Mouse (Mus musculus) macrophage (primary cell): ENCODE results near the gene Spats2. TPM values are rescaled to one million over a fixed set of nuclear protein-coding genes. Genes with fewer than 3 reads are reported as not detected.

Experiments used
- H3K27ac ChIP-seq: fragments of 350-480 bp; formaldehyde crosslinking; 2 replicates; pipeline ENCODE4 v1.9.0; 2021
- H3K36me3 ChIP-seq: fragments of 350-480 bp; formaldehyde crosslinking; 2 replicates; pipeline ENCODE4 v1.9.0; 2021; ENCODE audit errors: inconsistent target
- H3K4me3 ChIP-seq: fragments of 350-480 bp; formaldehyde crosslinking; 2 replicates; pipeline ENCODE4 v1.9.0; 2021; ENCODE audit errors: inconsistent target
- H3K79me2 ChIP-seq: fragments of 350-480 bp; formaldehyde crosslinking; 2 replicates; pipeline ENCODE4 v1.9.0; 2021; ENCODE audit errors: inconsistent target
- WGBS: methylation state at CpG from one replicate; pipeline ENCODE4 v1.1.7; 2026; ENCODE audit warnings: inconsistent platforms; ENCODE audit not compliant: missing documents; 5-methylcytosine and 5-hydroxymethylcytosine counted together
- polyA plus RNA-seq: library from polyadenylated mRNA; stranded (reverse); fragments of 250-400 nt; gene quantifications from 3 replicates; pipeline ENCODE4 v1.2.4, GENCODE M21; 2018; ENCODE audit warnings: inconsistent platforms

Spats2 gene
- polyA plus RNA-seq, 1 experiment from 2014 or later = 3.2 TPM

GRCm38 (mm10) chr15:99262702-99263101 is 137.0 kb downstream of the Spats2 start:
- Histone ChIP-seq H3K79me2 (no peaks in the 10 kb centered on the region), H3K27ac (no peak overlapping the region), H3K4me3 (no peak overlapping the region), H3K36me3 (no peaks in the 10 kb centered on the region)
- WGBS = 93% methylated on average over 10 of the region's 10 CpGs

Other genes starting within 250 kb of the Spats2 start
- gene Rhebl1, start 231.4 kb upstream of the Spats2 start, polyA plus RNA-seq = 0.52 to 3.0 TPM (median 2.4 TPM) in 3 replicates
- gene Dhh, start 227.4 kb upstream of the Spats2 start, polyA plus RNA-seq = not detected in 3 replicates
- gene Lmbr1l, start 207.7 kb upstream of the Spats2 start, polyA plus RNA-seq = 3.7 to 9.6 TPM (median 5.5 TPM) in 3 replicates
- gene Tuba1b, start 191.4 kb upstream of the Spats2 start, polyA plus RNA-seq = 371 to 1,063 TPM (median 789 TPM) in 3 replicates
- gene Gm49450, start 172.4 kb upstream of the Spats2 start, polyA plus RNA-seq = 0.27 TPM in 1 of 3 replicates, not detected in the others
- 37.8 to 73.9 TPM (median 54.5 TPM) in 3 replicates for gene Tuba1a, start 172.2 kb upstream of the Spats2 start, polyA plus RNA-seq
- 112 to 385 TPM (median 315 TPM) in 3 replicates for gene Tuba1c, start 96.0 kb upstream of the Spats2 start, polyA plus RNA-seq
- gene Prph, start 70.7 kb upstream of the Spats2 start, polyA plus RNA-seq = 0.07 TPM in 1 of 3 replicates, not detected in the others
- gene Troap, start 51.3 kb upstream of the Spats2 start, polyA plus RNA-seq = 2.4 to 2.6 TPM in 2 of 3 replicates, not detected in the other
- not detected in 3 replicates for gene C1ql4, start 38.1 kb upstream of the Spats2 start, polyA plus RNA-seq
- not detected in 3 replicates for gene Dnajc22, start 32.7 kb upstream of the Spats2 start, polyA plus RNA-seq
- not detected in 3 replicates for gene Kcnh3, start 98.9 kb downstream of the Spats2 start, polyA plus RNA-seq
- gene Mcrs1, start 126.0 kb downstream of the Spats2 start, polyA plus RNA-seq = 13.4 to 26.0 TPM (median 25.2 TPM) in 3 replicates
- 6.5 to 9.7 TPM (median 7.5 TPM) in 3 replicates for gene Prpf40b, start 169.2 kb downstream of the Spats2 start, polyA plus RNA-seq
- gene Fam186b, start 170.0 kb downstream of the Spats2 start, polyA plus RNA-seq = not detected in 3 replicates
- 7.2 to 21.2 TPM (median 8.2 TPM) in 3 replicates for gene Fmnl3, start 244.6 kb downstream of the Spats2 start, polyA plus RNA-seq